Mouse (Mus musculus) bone marrow, adult 2 months (tissue): ENCODE measurements around the gene Gpc5. TPM values are rescaled to one million over a fixed set of nuclear protein-coding genes. Genes with fewer than 3 reads are reported as not detected.

ENCODE experiments used
- H3K27ac ChIP-seq: fragments of 200-500 bp; 2 replicates; pipeline ENCODE4 v1.5.1; 2012; ENCODE audit warnings: low read depth, mild to moderate bottlenecking, control low read depth, inconsistent platforms, low read length; ENCODE audit not compliant: control insufficient read depth, poor library complexity, insufficient read depth
- H3K4me1 ChIP-seq: fragments of 200-500 bp; 2 replicates; pipeline ENCODE4 v1.6.1; 2011; ENCODE audit warnings: low read length; ENCODE audit not compliant: control insufficient read depth, insufficient read depth
- H3K4me3 ChIP-seq: fragments of 200-500 bp; replicated peaks from 2 replicates; pipeline ENCODE3; 2011; ENCODE audit warnings: mild to moderate bottlenecking, low read depth, low read length, control low read depth; ENCODE audit not compliant: control insufficient read depth
- CTCF ChIP-seq: fragments of 200-500 bp; IDR thresholded peaks from 2 replicates; pipeline ENCODE4 v1.5.1; 2011; ENCODE audit warnings: low read length, control low read depth; ENCODE audit not compliant: control insufficient read depth, insufficient read depth
- POLR2A ChIP-seq: fragments of 200-500 bp; IDR thresholded peaks from 2 replicates; pipeline ENCODE4 v1.6.1; 2011; ENCODE audit warnings: low read depth, mild to moderate bottlenecking, control low read depth, low read length, borderline replicate concordance; ENCODE audit not compliant: control insufficient read depth
- WGBS: fragments of 180-500 bp; shearing (Covaris S2); methylation state at CpG from one replicate; pipeline ENCODE4 v1.1.7; 2018; 5-methylcytosine and 5-hydroxymethylcytosine counted together
- polyA plus RNA-seq: library from polyadenylated mRNA; stranded (reverse); fragments of >200 nt; gene quantifications from 2 replicates; pipeline ENCODE4 v1.2.4, GENCODE M21; 2011; ENCODE audit warnings: low replicate concordance; ENCODE audit not compliant: missing spikeins, insufficient read depth, insufficient read length

The Gpc5 gene
- polyA plus RNA-seq, 1 experiment = not detected

DNA sequence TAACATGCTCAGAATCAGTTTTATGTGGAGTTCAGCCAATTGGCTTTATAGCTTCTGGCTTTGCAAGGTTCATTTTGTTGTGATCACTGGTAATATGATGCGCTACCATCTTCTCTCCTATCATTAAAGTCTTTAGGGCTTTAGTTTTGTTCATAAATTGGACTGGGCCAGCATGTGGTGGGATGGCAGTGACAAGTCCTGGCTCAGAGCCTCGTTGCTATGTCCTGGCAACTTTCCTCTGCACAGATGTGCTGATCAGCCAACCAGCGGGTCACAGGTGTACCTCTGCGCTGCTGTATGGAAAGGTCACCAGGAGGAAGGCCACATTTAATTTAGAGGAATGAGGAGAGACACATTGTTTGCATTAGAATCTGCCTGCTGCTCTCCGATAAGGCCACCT, 1077.1 kb downstream of the Gpc5 start:
- Histone ChIP-seq H3K4me3 (no peak overlapping the region), H3K27ac (no peak overlapping the region), H3K4me1 (no peaks in the 10 kb centered on the region)
- 72% methylated on average over 5 of the region's 5 CpGs for WGBS
- no peak for TF ChIP-seq POLR2A
- TF ChIP-seq CTCF = no peak

DNA sequence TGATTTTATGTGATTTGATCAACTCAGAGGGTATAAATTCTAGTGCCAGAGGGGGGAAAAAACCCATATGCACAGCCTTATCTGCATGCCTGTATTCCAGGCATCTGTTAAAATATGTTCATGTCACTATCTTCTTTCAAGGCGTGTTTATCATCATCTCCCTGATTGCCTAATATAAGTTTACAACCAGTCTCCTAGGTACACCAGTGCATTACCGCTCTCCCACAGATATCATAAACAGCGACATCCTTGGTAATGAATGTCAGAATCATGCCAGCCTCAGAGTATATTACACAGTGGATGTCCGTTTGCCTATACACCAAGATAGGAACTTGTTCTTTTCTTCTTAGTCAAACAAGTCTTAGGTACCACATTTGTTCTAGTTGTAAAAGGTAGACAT, 1095.0 kb downstream of the Gpc5 start:
- TF ChIP-seq POLR2A (no peak), CTCF (no peak)
- Histone ChIP-seq H3K27ac (no peak overlapping the region), H3K4me3 (no peak overlapping the region), H3K4me1 (no peaks in the 10 kb centered on the region)
- 84% methylated on average over 4 of the region's 4 CpGs for WGBS

DNA sequence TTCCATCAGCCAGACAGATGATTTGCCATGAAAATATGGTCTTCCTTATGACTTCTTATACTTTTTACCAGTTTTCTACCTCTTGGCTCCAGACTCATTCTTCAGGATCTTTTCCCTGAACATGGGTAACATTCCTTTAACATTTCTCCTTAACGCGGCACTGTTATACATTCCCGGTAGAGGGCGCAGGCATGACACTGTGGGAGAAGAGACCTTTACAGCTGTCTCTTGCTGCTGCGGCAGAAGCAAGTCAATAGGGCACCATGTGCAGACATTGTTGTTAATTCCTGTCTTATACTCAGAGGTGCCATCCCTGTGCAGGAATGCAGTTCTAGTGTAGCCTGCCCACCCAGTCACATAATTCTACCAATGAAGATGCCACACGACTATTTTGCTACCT, 1115.0 kb downstream of the Gpc5 start:
- 30% methylated on average over 6 of the region's 6 CpGs for WGBS
- no peaks in the 10 kb centered on the region for H3K4me1 ChIP-seq

DNA sequence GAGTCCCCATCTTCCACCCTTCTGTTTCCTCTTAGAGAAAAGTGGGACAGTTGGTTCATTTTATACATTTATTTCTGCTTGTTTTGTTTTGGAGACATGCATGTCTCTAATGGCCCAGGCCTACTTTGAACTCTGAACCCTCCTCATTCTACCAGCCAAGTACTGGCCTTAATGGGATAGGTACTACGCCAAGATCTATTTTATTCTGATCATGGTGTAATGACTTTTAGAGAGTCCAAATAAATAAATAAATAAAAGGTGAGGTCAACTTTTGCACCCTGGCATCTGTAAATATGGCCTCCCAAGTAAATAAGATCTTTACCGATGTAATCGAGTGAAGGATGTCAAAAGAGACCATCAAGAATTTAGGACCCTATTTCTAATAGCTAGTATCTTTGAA, 1116.6 kb downstream of the Gpc5 start:
- Histone ChIP-seq H3K4me3 (no peak overlapping the region), H3K4me1 (no peaks in the 10 kb centered on the region), H3K27ac (no peak overlapping the region)
- TF ChIP-seq CTCF (no peak), POLR2A (no peak)
- WGBS = 84% methylated on average over 3 of the region's 3 CpGs

More for the DNA sequence above, 1115.0 kb downstream of the Gpc5 start:
- Histone ChIP-seq H3K27ac (no peak overlapping the region), H3K4me3 (no peak overlapping the region)
- TF ChIP-seq POLR2A (no peak), CTCF (no peak)

DNA sequence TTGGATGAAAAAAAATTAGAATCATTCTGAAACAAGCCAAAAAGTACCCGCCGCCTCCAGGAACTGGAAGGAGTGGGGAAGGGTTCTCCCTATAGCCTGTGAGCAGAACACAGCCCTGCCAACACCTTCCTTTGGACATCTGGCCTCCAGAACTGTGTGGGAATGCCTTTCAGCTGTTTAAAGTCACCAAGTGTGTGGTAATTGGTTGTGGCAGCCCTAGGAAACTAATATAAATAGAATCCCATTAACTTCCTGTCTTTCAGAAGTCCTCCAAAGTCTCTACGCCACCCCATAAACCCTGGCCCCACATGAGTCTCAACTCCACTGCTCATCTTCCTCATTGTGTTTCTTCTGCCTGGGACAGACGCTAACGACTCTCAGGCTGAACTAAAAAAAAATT, 1117.0 kb downstream of the Gpc5 start:
- Histone ChIP-seq H3K4me1 (no peaks in the 10 kb centered on the region), H3K27ac (no peak overlapping the region), H3K4me3 (no peak overlapping the region)
- WGBS = 63% methylated on average over 5 of the region's 5 CpGs
- no peak for TF ChIP-seq CTCF
- no peak for TF ChIP-seq POLR2A

DNA sequence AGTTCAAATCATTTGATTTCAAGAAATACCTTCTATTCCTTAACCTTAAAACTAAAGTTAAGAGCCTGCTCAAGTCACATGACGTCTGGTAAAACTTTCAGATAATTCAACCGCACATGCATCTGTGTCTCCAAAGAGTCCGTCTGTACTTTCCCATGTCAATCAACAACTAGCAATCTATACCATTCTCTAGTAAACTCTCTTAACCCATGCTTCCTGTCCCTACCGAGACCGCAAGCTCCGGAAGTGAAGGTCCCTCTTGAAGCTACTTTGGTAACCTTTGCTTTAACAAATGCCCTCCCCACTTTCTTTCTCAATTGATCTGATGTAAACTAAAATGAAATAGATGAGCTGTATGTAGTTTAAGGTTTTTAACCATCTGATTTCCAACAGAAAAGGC, 1118.3 kb downstream of the Gpc5 start:
- Histone ChIP-seq H3K4me3 (no peak overlapping the region), H3K27ac (no peak overlapping the region), H3K4me1 (no peaks in the 10 kb centered on the region)
- no peak for TF ChIP-seq CTCF
- TF ChIP-seq POLR2A = no peak
- WGBS = 68% methylated on average over 6 of the region's 6 CpGs

DNA sequence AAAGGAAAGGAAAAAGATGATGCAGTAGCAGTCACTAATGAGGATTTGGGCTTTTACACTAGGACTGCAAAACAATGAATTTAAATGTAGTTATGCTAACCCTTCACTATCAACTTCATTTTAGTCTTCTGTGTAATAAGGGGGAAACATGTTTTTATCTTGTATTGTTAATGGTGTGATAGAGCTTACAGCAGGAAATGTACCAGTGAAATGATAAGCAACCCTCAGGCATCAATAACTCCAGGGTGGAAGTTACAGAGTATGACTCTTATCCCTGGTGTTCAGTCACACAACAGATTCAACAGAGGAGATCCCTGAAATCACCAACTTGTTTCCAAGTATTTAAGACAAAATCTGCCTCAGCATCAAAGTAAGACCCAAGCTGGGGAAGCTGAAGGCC, 1120.0 kb downstream of the Gpc5 start:
- H3K4me1 ChIP-seq = peaks cover 1% of the 10 kb centered on the region
- TF ChIP-seq CTCF = no peak
- no peak for TF ChIP-seq POLR2A
- H3K4me3 ChIP-seq = no peak overlapping the region
- no peak overlapping the region for H3K27ac ChIP-seq

DNA sequence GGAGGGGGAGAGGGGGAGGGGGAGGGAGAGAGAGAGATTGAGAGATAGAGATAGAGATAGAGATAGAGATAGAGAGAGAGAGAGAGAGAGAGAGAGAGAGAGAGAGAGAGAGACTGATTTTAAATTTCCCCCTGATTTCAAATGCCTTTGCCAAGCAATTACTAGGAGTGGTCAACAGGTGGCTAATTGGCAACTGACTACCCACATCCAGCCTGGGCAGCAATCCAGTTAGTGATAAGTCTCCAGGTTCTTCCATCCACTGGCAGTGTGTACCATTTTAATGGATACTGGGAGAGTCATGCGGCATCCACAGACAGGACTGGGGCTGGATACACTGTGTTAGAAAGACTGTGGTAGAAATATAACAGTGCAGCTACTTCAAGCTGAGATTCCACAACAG, 1166.1 kb downstream of the Gpc5 start:
- TF ChIP-seq CTCF (no peak), POLR2A (no peak)
- 89% methylated on average over 1 of the region's 1 CpGs for WGBS
- Histone ChIP-seq H3K4me1 (no peaks in the 10 kb centered on the region), H3K4me3 (no peak overlapping the region), H3K27ac (no peak overlapping the region)

DNA sequence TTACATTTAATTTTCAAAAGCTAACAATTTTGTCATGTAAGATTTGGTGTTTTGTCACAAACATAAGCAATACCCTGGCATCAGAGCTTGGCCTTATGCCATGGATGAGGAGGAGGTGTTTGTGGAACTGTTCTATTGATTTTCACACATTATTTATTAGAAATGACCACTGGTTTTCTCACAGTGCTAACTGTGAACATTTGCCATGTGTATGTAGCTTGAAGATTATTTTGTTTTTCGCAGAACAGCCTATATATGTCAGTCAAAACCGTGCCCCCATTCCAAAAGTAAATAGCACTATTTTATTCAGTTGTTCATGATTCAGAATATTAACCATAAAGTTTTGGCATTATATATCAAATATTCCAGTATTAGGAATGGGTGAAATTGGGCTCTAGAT, 1216.5 kb downstream of the Gpc5 start:
- 73% methylated on average over 2 of the region's 2 CpGs for WGBS
- Histone ChIP-seq H3K27ac (no peak overlapping the region), H3K4me1 (no peaks in the 10 kb centered on the region), H3K4me3 (no peak overlapping the region)
- no peak for TF ChIP-seq POLR2A
- no peak for TF ChIP-seq CTCF

DNA sequence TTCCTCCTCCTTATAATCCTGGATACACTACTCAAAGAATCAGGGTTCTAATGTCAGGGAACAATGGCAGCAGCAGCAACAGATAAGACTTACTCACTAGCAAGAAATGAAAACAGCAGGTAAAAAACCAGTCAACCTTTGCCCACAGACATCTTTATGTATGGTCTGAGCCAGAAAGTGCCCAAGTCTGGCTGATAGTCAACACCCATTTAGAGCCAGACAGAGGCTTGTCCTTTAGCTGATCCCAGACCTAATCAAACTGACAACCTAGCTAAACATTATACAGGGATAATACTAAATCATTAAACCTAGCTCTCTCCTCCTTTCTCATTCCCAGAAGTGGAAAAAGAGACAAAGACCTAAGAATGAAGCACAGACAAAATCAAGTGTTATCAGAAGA, 1225.5 kb downstream of the Gpc5 start:
- TF ChIP-seq CTCF = no peak
- no peak for TF ChIP-seq POLR2A
- Histone ChIP-seq H3K4me1 (no peaks in the 10 kb centered on the region), H3K27ac (no peak overlapping the region), H3K4me3 (no peak overlapping the region)
